Mouse (Mus musculus): Measurements from ENCODE around the gene Phf6.

DNA sequence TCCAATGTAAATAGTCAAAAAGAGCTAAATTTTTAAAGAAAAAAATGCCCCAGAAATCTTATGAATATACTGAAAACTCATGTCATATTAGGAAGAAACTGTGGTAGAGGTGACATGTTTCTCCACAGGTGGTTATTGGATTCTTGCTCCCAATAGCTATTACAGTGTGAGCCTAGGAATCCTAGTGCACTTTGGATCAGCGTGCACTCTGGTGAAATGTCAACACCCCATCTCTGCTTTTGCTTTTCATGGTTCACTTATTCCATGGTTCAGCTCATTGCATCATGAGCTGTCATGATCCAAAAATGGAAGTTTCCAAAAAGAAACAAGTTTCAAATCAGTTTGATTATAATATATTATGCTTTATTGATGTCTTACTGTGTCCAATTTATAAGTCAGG is 20.1 kb downstream of the Phf6 start:
- TF ChIP-seq CTCF (IDR thresholded peaks at IDR 0.05; ENCODE audit: borderline replicate concordance, insufficient read depth, low read depth, low read length), result no peak
- no peak for TF ChIP-seq POLR2A (IDR thresholded peaks at IDR 0.05; ENCODE audit: borderline replicate concordance, insufficient read depth, low read length)
